Mouse (Mus musculus) brain, embryonic 14.5 days (tissue): Measurements from ENCODE around the gene Fam187b.

Source experiments
- CTCF ChIP-seq: fragments of 200-500 bp; IDR thresholded peaks from 2 replicates; pipeline ENCODE4 v1.5.1; 2012; ENCODE audit warnings: inconsistent platforms, mild to moderate bottlenecking, moderate library complexity, borderline replicate concordance; ENCODE audit not compliant: insufficient read depth, insufficient read length; ENCODE audit errors: extremely low read depth
- POLR2A ChIP-seq: fragments of 200-500 bp; IDR thresholded peaks from 2 replicates; pipeline ENCODE4 v1.6.1; 2012; ENCODE audit warnings: mild to moderate bottlenecking, inconsistent platforms, borderline replicate concordance; ENCODE audit not compliant: poor library complexity, insufficient read depth, insufficient read length, severe bottlenecking; ENCODE audit errors: extremely low read depth

DNA sequence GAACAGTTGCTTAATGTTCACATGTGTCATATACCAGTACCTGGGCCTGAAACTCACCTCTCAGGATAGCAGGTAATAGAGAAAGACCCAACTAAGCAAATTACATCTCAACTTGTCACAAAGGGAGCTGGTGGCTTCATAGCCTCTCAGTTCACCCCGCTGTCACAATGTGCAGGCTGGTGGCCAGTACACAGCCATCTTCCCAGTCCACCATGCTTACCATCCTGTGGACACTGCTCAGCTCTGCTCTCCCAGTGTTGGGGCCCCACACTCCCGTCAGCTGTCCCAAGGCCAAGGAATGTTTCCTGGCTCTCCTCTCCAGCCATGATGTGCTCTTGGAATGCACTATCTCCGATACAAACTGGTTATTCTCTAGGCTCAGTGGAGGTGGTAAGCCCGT, 8.1 kb downstream of the Fam187b start:
- TF ChIP-seq CTCF (no peak), POLR2A (no peak)
